Mouse (Mus musculus) liver, adult 2 months (tissue): ENCODE measurements around the gene Itpkb. TPM values are rescaled to one million over a fixed set of nuclear protein-coding genes. Genes with fewer than 3 reads are reported as not detected.

Experiments used
- DNase-seq: peaks from one replicate; pipeline ENCODE4 v3.0.0-alpha.2; 2011; ENCODE audit warnings: low read depth, low spot score; ENCODE audit errors: extremely low read depth
- H3K27ac ChIP-seq: fragments of 200-500 bp; replicated peaks from 2 replicates; pipeline ENCODE4 v1.5.1; 2012; ENCODE audit warnings: low read depth, mild to moderate bottlenecking, control low read depth, inconsistent platforms, low read length; ENCODE audit not compliant: insufficient read depth
- H3K27me3 ChIP-seq: fragments of 200-500 bp; 2 replicates; pipeline ENCODE4 v1.6.1; 2012; ENCODE audit warnings: mild to moderate bottlenecking, moderate library complexity, low read length, inconsistent platforms; ENCODE audit not compliant: control insufficient read depth, insufficient read depth
- H3K36me3 ChIP-seq: fragments of 200-500 bp; 2 replicates; pipeline ENCODE4 v1.6.1; 2012; ENCODE audit warnings: low read length, inconsistent platforms; ENCODE audit not compliant: control insufficient read depth, insufficient read depth
- H3K4me1 ChIP-seq: fragments of 200-500 bp; 2 replicates; pipeline ENCODE4 v1.6.1; 2011; ENCODE audit warnings: low read length; ENCODE audit not compliant: control insufficient read depth, insufficient read depth
- H3K4me3 ChIP-seq: fragments of 200-500 bp; 2 replicates; pipeline ENCODE4 v1.5.1; 2011; ENCODE audit warnings: low read depth, mild to moderate bottlenecking, control low read depth, low read length, moderate library complexity; ENCODE audit not compliant: insufficient read depth
- H3K79me2 ChIP-seq: fragments of 200-500 bp; 2 replicates; pipeline ENCODE4 v1.6.1; 2012; ENCODE audit warnings: inconsistent platforms, mild to moderate bottlenecking, low read length, moderate library complexity; ENCODE audit not compliant: control insufficient read depth, insufficient read depth
- H3K9ac ChIP-seq: fragments of 200-500 bp; 2 replicates; pipeline ENCODE4 v1.6.1; 2012; ENCODE audit warnings: low read depth, mild to moderate bottlenecking, control low read depth, inconsistent platforms, low read length
- CTCF ChIP-seq: fragments of 200-500 bp; IDR thresholded peaks from 2 replicates; pipeline ENCODE4 v1.5.1; 2011; ENCODE audit warnings: low read depth, low read length, control low read depth
- POLR2A ChIP-seq: fragments of 200-500 bp; IDR thresholded peaks from 2 replicates; pipeline ENCODE4 v1.6.1; 2011; ENCODE audit warnings: low read length, control low read depth; ENCODE audit not compliant: insufficient read depth; ENCODE audit errors: extremely low read depth
- WGBS: fragments of 180-500 bp; shearing (Covaris S2); methylation state at CpG from one replicate; pipeline ENCODE4 v1.1.7; 2018; 5-methylcytosine and 5-hydroxymethylcytosine counted together
- polyA plus RNA-seq: library from polyadenylated mRNA; depleted of rRNA; stranded (reverse); fragments of >200 nt; gene quantifications from 2 replicates; pipeline ENCODE4 v1.2.3, GENCODE M21; 2012
- total RNA-seq: library from RNA; depleted of rRNA; stranded (reverse); fragments of >200 nt; gene quantifications from 2 replicates; pipeline ENCODE4 v1.2.3, GENCODE M21; 2014

The Itpkb gene
- total and polyA plus RNA-seq, 2 experiments, result 2.7 to 3.7 TPM

- peaks cover 4% of the 10 kb centered on the region for H3K4me1 ChIP-seq
- no peak overlapping the region for H3K27ac ChIP-seq
- no peaks in the 10 kb centered on the region for H3K27me3 ChIP-seq
- 76% methylated on average over 4 of the region's 4 CpGs for WGBS
- H3K4me3 ChIP-seq, result no peak overlapping the region
- DNase-seq, result no peak
- no peaks in the 10 kb centered on the region for H3K36me3 ChIP-seq
- TF ChIP-seq CTCF (no peak), POLR2A (no peak)
- no peaks in the 10 kb centered on the region for H3K79me2 ChIP-seq
- H3K9ac ChIP-seq, result no peak overlapping the region
Measured at GRCm38 (mm10) chr1:180300997-180301396, 29.3 kb upstream of the Itpkb start.

- WGBS, result 70% methylated on average over 12 of the region's 12 CpGs
- Histone ChIP-seq H3K4me3 (no peak overlapping the region), H3K9ac (no peak overlapping the region), H3K27me3 (no peaks in the 10 kb centered on the region), H3K36me3 (no peaks in the 10 kb centered on the region), H3K4me1 (peaks cover 4% of the 10 kb centered on the region), H3K79me2 (no peaks in the 10 kb centered on the region), H3K27ac (peak overlapping the region; percentile 54; the same call in 1 of the 2 replicates)
- TF ChIP-seq CTCF, result no peak
- no peak for TF ChIP-seq POLR2A
- peak; percentile 32 for DNase-seq
Measured at GRCm38 (mm10) chr1:180302253-180303120, 27.8 kb upstream of the Itpkb start.

GRCm38 (mm10) chr1:180303600-180303999 lies 26.7 kb upstream of the Itpkb start:
- Histone ChIP-seq H3K36me3 (no peaks in the 10 kb centered on the region), H3K79me2 (no peaks in the 10 kb centered on the region), H3K27me3 (no peaks in the 10 kb centered on the region), H3K9ac (no peak overlapping the region), H3K27ac (0 out of 2 replicates have a peak overlapping the region, but pooled peaks have one; percentile 22), H3K4me1 (peaks cover 4% of the 10 kb centered on the region), H3K4me3 (no peak overlapping the region)
- WGBS, result 84% methylated on average over 5 of the region's 5 CpGs
- no peak for TF ChIP-seq POLR2A
- no peak for TF ChIP-seq CTCF
- no peak for DNase-seq

GRCm38 (mm10) chr1:180306889-180307288 lies 23.4 kb upstream of the Itpkb start:
- Histone ChIP-seq H3K79me2 (no peaks in the 10 kb centered on the region), H3K27ac (no peak overlapping the region), H3K9ac (no peak overlapping the region), H3K4me3 (no peak overlapping the region), H3K27me3 (no peaks in the 10 kb centered on the region), H3K36me3 (no peaks in the 10 kb centered on the region), H3K4me1 (no peaks in the 10 kb centered on the region)
- DNase-seq, result no peak
- WGBS, result 79% methylated on average over 9 of the region's 9 CpGs
- TF ChIP-seq POLR2A, result no peak
- no peak for TF ChIP-seq CTCF

- WGBS, result 81% methylated on average over 2 of the region's 2 CpGs
- no peak overlapping the region for H3K4me3 ChIP-seq
- no peaks in the 10 kb centered on the region for H3K79me2 ChIP-seq
- H3K27ac ChIP-seq, result no peak overlapping the region
- H3K4me1 ChIP-seq, result no peaks in the 10 kb centered on the region
- no peak for DNase-seq
- H3K27me3 ChIP-seq, result no peaks in the 10 kb centered on the region
- H3K36me3 ChIP-seq, result no peaks in the 10 kb centered on the region
- H3K9ac ChIP-seq, result no peak overlapping the region
- TF ChIP-seq POLR2A (no peak), CTCF (no peak)
Measured at GRCm38 (mm10) chr1:180307661-180308060, 22.6 kb upstream of the Itpkb start.

GRCm38 (mm10) chr1:180308897-180309296 lies 21.4 kb upstream of the Itpkb start:
- Histone ChIP-seq H3K36me3 (no peaks in the 10 kb centered on the region), H3K27me3 (no peaks in the 10 kb centered on the region), H3K27ac (no peak overlapping the region), H3K79me2 (no peaks in the 10 kb centered on the region), H3K9ac (no peak overlapping the region), H3K4me1 (no peaks in the 10 kb centered on the region), H3K4me3 (no peak overlapping the region)
- WGBS, result 80% methylated on average over 4 of the region's 4 CpGs
- no peak for DNase-seq
- TF ChIP-seq POLR2A, result no peak
- TF ChIP-seq CTCF, result no peak
